Mouse (Mus musculus): ENCODE data around the gene Nmt1. TPM values are rescaled to one million over a fixed set of nuclear protein-coding genes. Genes with fewer than 3 reads are reported as not detected.

The Nmt1 gene
- polyA plus RNA-seq, 1 experiment from 2014 or later: 69.8 TPM

DNA sequence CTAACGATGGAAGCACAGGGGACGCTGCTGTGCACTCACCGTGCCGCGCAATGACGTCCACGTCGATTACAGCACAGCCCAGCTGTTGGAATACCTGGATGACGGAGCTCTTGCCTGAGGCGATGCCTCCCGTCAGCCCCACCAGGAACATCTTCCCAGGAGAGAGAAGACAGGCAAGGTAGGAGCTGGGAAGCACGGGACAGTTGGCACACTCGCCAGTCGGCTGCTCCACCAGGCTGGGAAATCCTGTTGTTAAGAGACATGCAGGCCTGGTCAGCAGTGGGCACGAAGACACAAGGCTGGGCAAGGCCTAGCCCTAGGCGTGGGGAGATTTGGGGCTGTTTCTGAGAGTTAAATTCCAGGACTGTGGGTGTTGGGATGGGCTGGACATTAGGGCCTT is 27.9 kb upstream of the Nmt1 start:
- H3K4me2 ChIP-seq (ENCODE audit: low read depth, severe bottlenecking): no peak overlapping the region
- no peaks in the 10 kb centered on the region for H3K9me3 ChIP-seq (ENCODE audit: control insufficient read depth, low read length)
- H3K27ac ChIP-seq (replicated peaks; ENCODE audit: low read depth, low read length): no peak overlapping the region
- H3K4me1 ChIP-seq (ENCODE audit: control insufficient read depth, insufficient read depth, low read length): 0 out of 2 replicates have a peak, but pooled peaks cover 3% of the 10 kb centered on the region
- no peaks in the 10 kb centered on the region for H3K27me3 ChIP-seq (ENCODE audit: control insufficient read depth, insufficient read depth, low read length)
- no peak overlapping the region for H3K9ac ChIP-seq (ENCODE audit: low read length)
- no peak overlapping the region for H3K4me3 ChIP-seq (ENCODE audit: low read depth, low read length)
- H3K36me3 ChIP-seq (ENCODE audit: control insufficient read depth, insufficient read depth, low read length): peaks cover 33% of the 10 kb centered on the region
- 84% methylated on average over 16 of the region's 16 CpGs for WGBS
- ATAC-seq (ENCODE audit: insufficient number of reproducible peaks, low FRiP score, low TSS enrichment, low read depth) (no peak), DNase-seq (ENCODE audit: low spot score) (no peak)

DNA sequence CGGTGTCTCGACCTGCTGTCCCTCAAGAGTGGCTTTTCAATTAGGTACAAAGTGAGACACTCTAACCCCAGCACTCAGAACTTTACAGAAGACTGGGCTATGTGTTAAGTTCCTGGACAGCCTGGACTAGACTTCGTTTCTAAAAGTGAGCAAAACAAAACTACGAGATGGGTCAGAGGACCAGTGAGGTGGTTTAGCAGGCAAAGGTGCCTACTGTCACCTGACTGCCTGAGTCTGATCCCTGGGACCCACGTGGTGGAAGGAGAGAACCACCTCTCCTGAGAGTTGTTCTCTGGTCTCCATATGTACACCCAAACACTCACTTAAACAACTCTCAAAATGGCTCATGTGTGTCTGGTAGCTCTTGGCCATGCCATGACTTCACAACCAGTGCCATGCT is 26.9 kb upstream of the Nmt1 start:
- Histone ChIP-seq H3K9ac (ENCODE audit: low read length) (no peak overlapping the region), H3K27ac (replicated peaks; ENCODE audit: low read depth, low read length) (no peak overlapping the region), H3K4me3 (ENCODE audit: low read depth, low read length) (no peak overlapping the region), H3K4me1 (ENCODE audit: control insufficient read depth, insufficient read depth, low read length) (0 out of 2 replicates have a peak, but pooled peaks cover 3% of the 10 kb centered on the region), H3K36me3 (ENCODE audit: control insufficient read depth, insufficient read depth, low read length) (peaks cover 29% of the 10 kb centered on the region), H3K9me3 (ENCODE audit: control insufficient read depth, low read length) (no peaks in the 10 kb centered on the region), H3K4me2 (ENCODE audit: low read depth, severe bottlenecking) (no peak overlapping the region), H3K27me3 (ENCODE audit: control insufficient read depth, insufficient read depth, low read length) (no peaks in the 10 kb centered on the region)
- DNase-seq (ENCODE audit: low spot score) (no peak), ATAC-seq (ENCODE audit: insufficient number of reproducible peaks, low FRiP score, low TSS enrichment, low read depth) (no peak)
- WGBS: 75% methylated on average over 5 of the region's 5 CpGs

DNA sequence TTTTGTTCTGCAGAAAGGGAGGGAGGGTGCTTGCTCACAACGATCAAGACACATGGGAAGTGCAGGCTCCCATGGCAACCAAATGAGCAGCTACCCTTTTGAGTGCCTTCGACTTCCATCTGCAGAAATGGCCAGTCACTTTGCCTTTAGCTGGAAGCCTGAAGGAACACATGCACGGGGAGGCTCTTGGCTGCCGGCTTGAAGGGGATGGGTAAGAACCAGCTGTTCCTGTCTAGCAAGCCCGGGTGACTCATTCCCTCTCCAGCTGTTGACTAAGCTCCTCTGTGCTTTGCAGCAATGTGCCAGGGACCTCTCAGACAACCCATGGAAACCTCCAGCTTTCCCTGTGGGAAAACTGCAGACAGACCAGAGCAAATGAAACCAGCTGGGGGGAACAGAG is 24.8 kb upstream of the Nmt1 start:
- ATAC-seq (ENCODE audit: insufficient number of reproducible peaks, low FRiP score, low TSS enrichment, low read depth): no peak

DNA sequence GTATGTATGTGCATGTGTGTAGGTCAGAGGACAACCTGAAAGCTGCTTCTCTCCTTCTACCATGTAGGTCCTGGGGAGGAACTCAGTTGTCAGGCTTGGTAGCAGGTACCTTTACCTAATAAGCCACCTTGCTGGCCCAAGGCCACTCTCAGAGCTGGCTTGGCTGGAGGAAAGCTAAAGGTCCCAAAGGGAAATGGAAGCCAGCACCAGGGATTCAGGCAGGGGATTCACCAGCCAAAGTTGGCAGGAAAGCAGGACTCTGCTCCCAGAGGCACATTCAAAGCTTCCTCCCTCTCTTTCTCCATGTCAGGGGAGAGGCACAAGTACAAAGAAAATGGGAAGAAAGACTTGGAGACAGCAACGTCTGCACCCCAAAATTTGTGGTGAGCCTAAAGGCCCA is 23.1 kb upstream of the Nmt1 start:
- ATAC-seq (ENCODE audit: insufficient number of reproducible peaks, low FRiP score, low TSS enrichment, low read depth): no peak
- H3K27ac ChIP-seq (replicated peaks; ENCODE audit: low read depth, low read length): no peak overlapping the region
- H3K4me1 ChIP-seq (ENCODE audit: control insufficient read depth, insufficient read depth, low read length): 0 out of 2 replicates have a peak, but pooled peaks cover 3% of the 10 kb centered on the region
- H3K9ac ChIP-seq (ENCODE audit: low read length): no peak overlapping the region
- H3K4me3 ChIP-seq (ENCODE audit: low read depth, low read length): no peak overlapping the region
- WGBS: 96% methylated on average over 1 of the region's 1 CpGs
- H3K4me2 ChIP-seq (ENCODE audit: low read depth, severe bottlenecking): no peak overlapping the region
- H3K36me3 ChIP-seq (ENCODE audit: control insufficient read depth, insufficient read depth, low read length): peaks cover 10% of the 10 kb centered on the region; the same call in 1 of the 2 replicates
- no peaks in the 10 kb centered on the region for H3K9me3 ChIP-seq (ENCODE audit: control insufficient read depth, low read length)
- H3K27me3 ChIP-seq (ENCODE audit: control insufficient read depth, insufficient read depth, low read length): no peaks in the 10 kb centered on the region
- no peak for DNase-seq (ENCODE audit: low spot score)

More for the DNA sequence above, 24.8 kb upstream of the Nmt1 start:
- 69% methylated on average over 5 of the region's 5 CpGs for WGBS
- Histone ChIP-seq H3K4me2 (ENCODE audit: low read depth, severe bottlenecking) (no peak overlapping the region), H3K27ac (replicated peaks; ENCODE audit: low read depth, low read length) (0 out of 2 replicates have a peak overlapping the region, but pooled peaks have one; percentile 12), H3K36me3 (ENCODE audit: control insufficient read depth, insufficient read depth, low read length) (peaks cover 12% of the 10 kb centered on the region), H3K9ac (ENCODE audit: low read length) (no peak overlapping the region; the same call in 1 of the 2 replicates), H3K4me1 (ENCODE audit: control insufficient read depth, insufficient read depth, low read length) (0 out of 2 replicates have a peak, but pooled peaks cover 3% of the 10 kb centered on the region), H3K9me3 (ENCODE audit: control insufficient read depth, low read length) (no peaks in the 10 kb centered on the region), H3K27me3 (ENCODE audit: control insufficient read depth, insufficient read depth, low read length) (no peaks in the 10 kb centered on the region), H3K4me3 (ENCODE audit: low read depth, low read length) (no peak overlapping the region)
- no peak for DNase-seq (ENCODE audit: low spot score)

DNA sequence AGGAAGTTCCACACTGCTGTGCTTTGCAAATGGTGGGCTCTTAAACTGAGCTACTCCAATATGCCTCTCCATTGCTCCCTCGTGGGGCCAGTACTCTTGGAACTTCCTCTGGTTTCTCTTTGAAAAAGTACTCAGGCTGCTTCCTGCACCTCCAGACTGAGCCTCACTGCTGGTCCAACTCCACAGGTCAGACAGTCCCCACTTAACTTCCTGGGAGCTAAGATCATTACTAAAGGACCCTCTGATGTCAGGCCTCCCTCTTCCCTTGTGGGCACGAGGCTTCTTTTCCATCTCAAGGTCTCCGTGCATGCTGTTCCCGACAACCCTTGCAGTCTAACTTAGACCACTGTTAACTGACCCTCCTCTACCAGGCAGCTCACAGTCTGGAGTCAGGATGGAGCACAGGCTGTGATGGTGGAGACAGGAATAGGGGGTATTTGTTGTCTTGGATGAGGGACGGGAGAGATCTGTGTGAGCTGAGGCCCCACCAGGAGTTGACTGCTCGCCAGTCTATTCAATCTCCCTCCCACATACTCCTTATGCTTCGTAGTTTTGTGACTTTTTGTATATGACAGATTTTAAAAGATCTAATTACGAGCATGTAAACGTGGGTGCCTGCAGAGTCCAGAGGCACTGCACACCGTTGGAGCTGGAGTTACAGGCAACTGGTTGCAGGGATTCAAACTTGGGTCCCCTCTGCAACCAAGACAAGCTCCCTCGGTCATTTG is 22.6 kb upstream of the Nmt1 start:
- Histone ChIP-seq H3K27ac (replicated peaks; ENCODE audit: low read depth, low read length) (no peak overlapping the region), H3K4me3 (ENCODE audit: low read depth, low read length) (no peak overlapping the region), H3K9me3 (ENCODE audit: control insufficient read depth, low read length) (no peaks in the 10 kb centered on the region), H3K36me3 (ENCODE audit: control insufficient read depth, insufficient read depth, low read length) (0 out of 2 replicates have a peak, but pooled peaks cover 5% of the 10 kb centered on the region), H3K27me3 (ENCODE audit: control insufficient read depth, insufficient read depth, low read length) (no peaks in the 10 kb centered on the region), H3K4me2 (ENCODE audit: low read depth, severe bottlenecking) (no peak overlapping the region), H3K4me1 (ENCODE audit: control insufficient read depth, insufficient read depth, low read length) (0 out of 2 replicates have a peak, but pooled peaks cover 3% of the 10 kb centered on the region), H3K9ac (ENCODE audit: low read length) (no peak overlapping the region)
- ATAC-seq (ENCODE audit: insufficient number of reproducible peaks, low FRiP score, low TSS enrichment, low read depth) (no peak), DNase-seq (ENCODE audit: low spot score) (no peak)
- WGBS: 86% methylated on average over 11 of the region's 11 CpGs

DNA sequence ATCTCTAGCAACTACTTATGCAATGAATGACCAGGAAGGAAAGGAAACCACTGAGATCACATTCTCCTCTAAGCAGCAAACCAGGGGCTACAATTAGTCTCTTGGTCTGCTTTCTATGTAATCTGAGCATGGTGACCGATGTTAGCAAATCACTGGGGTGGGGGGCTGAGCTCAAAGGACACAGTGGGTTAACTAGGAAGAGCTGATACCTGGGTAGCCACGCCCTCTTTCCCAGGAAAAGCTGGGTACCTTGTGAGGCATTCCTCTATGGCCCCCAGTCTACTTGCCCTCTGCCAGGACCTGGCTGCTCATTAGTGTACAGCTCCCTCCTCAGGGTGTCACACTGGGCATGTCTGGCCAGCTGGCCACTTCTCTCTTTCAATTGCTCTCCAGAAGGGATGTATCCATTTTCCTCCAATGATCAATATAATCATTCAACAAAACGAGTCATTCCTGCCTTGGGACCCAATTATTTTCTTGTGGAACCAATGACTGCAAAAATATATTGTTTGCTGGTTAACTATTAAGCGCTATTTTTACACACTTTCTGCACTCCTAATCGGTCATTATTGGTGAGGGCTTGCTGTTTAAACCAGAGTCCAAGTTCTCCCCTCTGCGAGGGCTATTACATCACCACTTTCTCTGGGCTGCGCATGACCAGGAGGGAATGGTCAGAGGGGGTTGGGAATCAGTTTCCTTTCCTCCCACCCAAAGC is 21.5 kb upstream of the Nmt1 start:
- DNase-seq (ENCODE audit: low spot score) (no peak), ATAC-seq (ENCODE audit: insufficient number of reproducible peaks, low FRiP score, low TSS enrichment, low read depth) (no peak)
- no peak overlapping the region for H3K4me3 ChIP-seq (ENCODE audit: low read depth, low read length)
- no peaks in the 10 kb centered on the region for H3K4me1 ChIP-seq (ENCODE audit: control insufficient read depth, insufficient read depth, low read length)
- WGBS: 91% methylated on average over 7 of the region's 7 CpGs
- no peaks in the 10 kb centered on the region for H3K27me3 ChIP-seq (ENCODE audit: control insufficient read depth, insufficient read depth, low read length)
- no peak overlapping the region for H3K9ac ChIP-seq (ENCODE audit: low read length)
- no peak overlapping the region for H3K27ac ChIP-seq (replicated peaks; ENCODE audit: low read depth, low read length)
- no peaks in the 10 kb centered on the region; the same call in 1 of the 2 replicates for H3K9me3 ChIP-seq (ENCODE audit: control insufficient read depth, low read length)
- no peak overlapping the region for H3K4me2 ChIP-seq (ENCODE audit: low read depth, severe bottlenecking)
- H3K36me3 ChIP-seq (ENCODE audit: control insufficient read depth, insufficient read depth, low read length): 0 out of 2 replicates have a peak, but pooled peaks cover 5% of the 10 kb centered on the region

DNA sequence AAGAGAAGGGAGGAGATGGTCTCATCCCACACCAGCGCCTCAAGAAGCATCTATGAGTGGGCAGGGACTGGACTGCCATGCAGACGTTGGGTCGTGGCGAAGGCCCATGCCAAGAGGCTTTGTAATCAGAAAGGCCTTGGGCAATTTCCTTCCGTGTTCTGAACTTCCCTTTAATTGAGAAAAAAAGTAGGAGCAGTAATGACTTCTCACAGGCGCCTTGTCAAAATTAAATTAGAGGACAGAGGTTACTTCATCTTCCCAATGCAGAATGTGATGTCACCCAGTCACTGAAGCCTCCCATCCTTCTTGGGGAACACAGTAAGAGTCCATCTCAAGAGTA is 21.0 kb upstream of the Nmt1 start:
- Histone ChIP-seq H3K36me3 (ENCODE audit: control insufficient read depth, insufficient read depth, low read length) (peaks cover 5% of the 10 kb centered on the region; the same call in 1 of the 2 replicates), H3K4me2 (ENCODE audit: low read depth, severe bottlenecking) (no peak overlapping the region), H3K4me1 (ENCODE audit: control insufficient read depth, insufficient read depth, low read length) (no peaks in the 10 kb centered on the region), H3K27ac (replicated peaks; ENCODE audit: low read depth, low read length) (no peak overlapping the region), H3K4me3 (ENCODE audit: low read depth, low read length) (no peak overlapping the region), H3K9ac (ENCODE audit: low read length) (no peak overlapping the region), H3K27me3 (ENCODE audit: control insufficient read depth, insufficient read depth, low read length) (no peaks in the 10 kb centered on the region), H3K9me3 (ENCODE audit: control insufficient read depth, low read length) (no peaks in the 10 kb centered on the region; the same call in 1 of the 2 replicates)
- ATAC-seq (ENCODE audit: insufficient number of reproducible peaks, low FRiP score, low TSS enrichment, low read depth) (no peak), DNase-seq (ENCODE audit: low spot score) (no peak)
- 80% methylated on average over 6 of the region's 6 CpGs for WGBS

DNA sequence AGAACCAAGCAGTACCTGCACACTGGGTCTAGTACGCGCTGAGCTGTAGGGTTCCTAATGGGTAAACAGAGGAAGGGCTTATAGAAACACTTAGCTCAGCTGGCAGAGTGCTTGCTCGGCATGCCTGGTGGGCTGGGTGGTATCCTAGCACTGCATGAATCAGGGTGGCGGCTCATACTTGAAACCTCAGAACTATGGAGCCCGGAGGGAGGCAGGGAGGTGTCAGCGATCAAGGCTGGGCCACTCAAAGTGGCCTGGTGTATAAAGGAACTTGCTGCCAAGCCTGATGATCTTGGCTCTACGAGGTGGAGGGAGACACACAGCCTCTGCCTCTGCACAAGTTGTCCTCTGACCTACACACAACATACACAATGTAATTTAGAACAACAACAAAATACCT is 19.4 kb upstream of the Nmt1 start:
- peaks cover 3% of the 10 kb centered on the region; the same call in 1 of the 2 replicates for H3K36me3 ChIP-seq (ENCODE audit: control insufficient read depth, insufficient read depth, low read length)
- H3K9ac ChIP-seq (ENCODE audit: low read length): no peak overlapping the region
- no peak overlapping the region for H3K4me3 ChIP-seq (ENCODE audit: low read depth, low read length)
- no peak for ATAC-seq (ENCODE audit: insufficient number of reproducible peaks, low FRiP score, low TSS enrichment, low read depth)
- H3K4me2 ChIP-seq (ENCODE audit: low read depth, severe bottlenecking): no peak overlapping the region
- no peak for DNase-seq (ENCODE audit: low spot score)
- H3K27ac ChIP-seq (replicated peaks; ENCODE audit: low read depth, low read length): no peak overlapping the region
- 92% methylated on average over 7 of the region's 7 CpGs for WGBS
- no peaks in the 10 kb centered on the region for H3K27me3 ChIP-seq (ENCODE audit: control insufficient read depth, insufficient read depth, low read length)
- H3K4me1 ChIP-seq (ENCODE audit: control insufficient read depth, insufficient read depth, low read length): no peaks in the 10 kb centered on the region
- H3K9me3 ChIP-seq (ENCODE audit: control insufficient read depth, low read length): no peaks in the 10 kb centered on the region; the same call in 1 of the 2 replicates

All from limb, embryonic 11.5 days (tissue).